Mouse (Mus musculus) kidney, adult 8-10 months (tissue): ENCODE data around the gene Irf2.

Experiments
- DNase-seq, 2 experiments: peaks; one replicate each; pipeline ENCODE4 v3.0.0; 2022

The Irf2 gene

DNA sequence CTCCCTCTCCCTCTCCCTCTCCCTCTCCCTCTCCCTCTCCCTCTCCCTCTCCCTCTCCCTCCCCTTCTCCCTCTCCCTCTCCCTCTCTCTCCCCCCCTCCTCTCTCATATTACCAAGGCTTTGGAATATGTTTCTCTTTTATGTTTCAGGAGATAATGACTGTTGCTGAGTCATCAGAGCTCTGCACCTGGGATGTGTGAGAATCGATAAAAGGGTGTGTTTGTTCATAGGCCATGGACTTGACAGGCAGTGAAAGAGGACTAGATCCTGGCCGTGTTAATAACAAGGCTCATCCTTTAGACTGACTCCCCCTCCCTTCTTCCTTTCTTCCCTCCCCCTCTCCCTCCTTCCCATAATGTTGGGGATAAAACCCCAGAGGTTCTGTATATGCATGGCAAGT, 19.1 kb downstream of the Irf2 start:
- no peak for DNase-seq

DNA sequence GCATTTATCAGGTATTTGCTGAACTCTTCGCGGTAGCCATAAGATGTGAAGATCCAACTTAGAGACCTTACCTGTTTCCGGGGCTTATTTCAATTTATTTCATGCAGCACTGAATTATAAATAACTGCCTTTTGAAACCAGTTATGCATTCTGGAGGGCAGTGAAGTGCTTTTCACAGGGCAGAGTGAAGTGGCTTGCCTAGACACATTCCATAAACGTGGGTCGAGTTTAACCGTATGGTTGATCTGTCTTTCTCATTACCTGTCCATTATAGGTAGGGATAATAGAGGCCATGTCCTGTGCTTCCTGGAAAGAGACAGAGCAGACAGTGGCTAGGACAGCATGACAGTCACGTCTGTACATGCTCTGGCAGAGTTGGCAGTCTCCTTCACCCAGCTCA, 20.0 kb downstream of the Irf2 start:
- DNase-seq: no peak

DNA sequence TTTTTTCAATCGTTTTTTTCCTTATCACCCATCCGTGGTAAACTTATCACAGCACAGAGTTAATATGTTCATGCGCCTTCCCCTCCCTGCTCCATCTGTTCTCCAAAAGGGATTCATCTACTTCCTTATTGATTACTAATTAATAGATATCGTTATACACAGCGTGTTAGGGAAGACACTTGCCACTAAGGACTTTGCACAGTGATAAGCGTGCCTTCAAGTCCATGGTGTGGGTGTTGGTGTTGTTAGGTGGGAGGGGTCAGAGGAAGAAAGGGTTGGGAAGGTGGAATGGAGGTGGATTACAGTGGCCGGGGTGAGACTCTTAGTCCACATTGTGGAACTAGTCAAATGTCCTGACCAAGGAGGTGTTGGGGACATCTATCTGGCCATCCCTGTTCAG, 21.2 kb downstream of the Irf2 start:
- DNase-seq: no peak

DNA sequence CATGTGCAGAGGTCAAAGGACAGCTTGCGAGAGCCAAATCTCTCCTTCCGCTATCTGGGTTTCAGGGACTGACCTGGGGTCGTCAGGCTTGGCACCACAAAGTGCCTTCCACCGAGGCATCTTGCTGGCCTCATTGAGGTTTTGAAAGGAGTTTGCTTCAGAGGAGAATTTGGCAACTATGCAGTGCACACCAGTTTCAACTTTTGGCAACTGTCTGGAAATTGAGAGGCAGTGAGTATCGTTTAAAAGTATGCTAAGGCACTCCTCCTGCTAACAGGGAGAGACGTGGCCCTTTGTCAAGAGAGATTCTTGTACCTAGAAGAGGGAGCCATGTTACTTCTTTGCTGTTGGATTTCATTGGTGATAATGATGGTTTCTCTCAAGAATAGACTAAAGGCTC, 21.9 kb downstream of the Irf2 start:
- DNase-seq: no peak

DNA sequence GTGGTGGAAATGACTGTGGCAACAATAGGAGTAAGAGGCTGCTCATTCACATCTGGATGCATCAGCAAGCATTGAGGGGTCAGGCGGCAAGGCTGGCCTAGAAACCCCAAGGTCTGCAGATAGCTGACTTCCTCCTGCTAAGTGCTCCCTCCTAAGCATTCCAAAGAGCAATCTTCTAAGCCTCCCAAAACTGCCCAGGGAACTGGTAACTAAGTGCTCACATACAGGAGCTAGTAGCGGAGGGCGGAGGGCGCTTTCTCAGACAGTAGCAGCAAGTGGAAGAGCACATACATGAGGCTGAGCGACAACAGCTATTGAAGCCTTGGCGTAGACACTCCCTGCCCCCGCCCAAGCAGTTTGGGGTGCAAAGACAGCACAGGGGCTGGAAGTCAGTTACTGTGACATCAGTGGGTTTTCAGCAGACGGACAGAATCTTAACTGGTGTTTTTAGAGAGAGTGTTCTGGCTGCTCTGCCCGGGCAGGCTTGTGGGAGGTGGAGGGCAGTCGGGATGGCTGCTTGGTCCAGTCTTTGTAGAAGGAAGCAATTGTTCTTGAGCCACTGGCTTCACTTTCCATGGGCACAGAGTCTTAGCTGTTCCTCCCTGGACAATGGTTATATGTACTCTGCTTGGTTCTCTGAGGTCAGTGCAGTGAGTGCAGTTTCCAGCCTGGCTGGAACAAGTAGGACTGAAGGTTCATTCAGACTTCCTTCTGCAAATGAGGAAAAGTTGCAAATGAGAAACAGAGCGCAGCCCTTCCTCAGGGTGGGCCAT, 30.1 kb downstream of the Irf2 start:
- DNase-seq: no peak

DNA sequence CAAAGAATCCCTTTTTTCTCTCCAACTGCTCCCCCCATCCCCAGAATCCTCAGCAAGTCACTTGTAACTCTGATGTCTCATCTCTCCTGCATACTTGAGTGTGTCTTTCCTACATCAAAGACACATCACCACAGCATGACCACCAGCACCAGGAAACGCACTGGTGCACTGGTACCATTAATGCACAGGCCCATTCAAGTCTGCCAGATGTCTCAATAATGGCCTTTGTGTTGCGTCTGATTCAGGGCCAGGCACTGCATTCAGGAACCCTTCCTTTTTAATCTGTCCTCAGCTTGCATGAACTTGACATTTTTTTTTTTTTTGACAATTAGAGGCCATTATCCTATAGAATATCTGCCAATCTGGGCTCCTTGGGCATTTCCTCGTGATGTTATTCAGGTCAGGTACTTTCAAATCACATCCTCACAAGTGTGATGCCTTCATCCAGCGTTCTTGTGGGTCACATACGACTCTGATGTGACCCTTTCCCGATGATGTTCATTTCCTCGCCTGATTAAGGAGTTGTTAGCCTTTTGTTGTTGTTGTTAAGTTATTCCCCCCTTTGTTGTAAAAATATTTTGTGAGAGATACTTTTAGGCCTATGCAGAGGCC, 31.5 kb downstream of the Irf2 start:
- DNase-seq: no peak

DNA sequence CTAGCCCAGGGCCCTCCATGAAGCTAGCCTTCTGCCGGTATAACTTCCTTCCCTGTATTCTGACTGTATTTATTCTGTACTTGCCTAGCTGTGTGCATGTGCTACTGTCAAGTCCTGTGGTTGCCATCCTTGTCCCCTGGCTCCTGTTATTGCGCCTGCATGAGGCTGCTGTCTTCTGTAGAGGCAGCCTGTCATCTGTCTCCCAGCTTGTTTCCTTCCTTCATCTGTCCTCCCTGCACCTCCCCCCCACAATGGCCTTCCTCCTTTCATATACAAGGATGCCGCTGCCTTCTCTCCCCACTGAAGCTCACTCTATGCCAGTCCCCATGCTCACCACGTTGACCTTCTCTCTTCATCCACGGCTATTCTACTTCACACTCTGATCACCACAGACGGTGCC, 33.3 kb downstream of the Irf2 start:
- no peak for DNase-seq

DNA sequence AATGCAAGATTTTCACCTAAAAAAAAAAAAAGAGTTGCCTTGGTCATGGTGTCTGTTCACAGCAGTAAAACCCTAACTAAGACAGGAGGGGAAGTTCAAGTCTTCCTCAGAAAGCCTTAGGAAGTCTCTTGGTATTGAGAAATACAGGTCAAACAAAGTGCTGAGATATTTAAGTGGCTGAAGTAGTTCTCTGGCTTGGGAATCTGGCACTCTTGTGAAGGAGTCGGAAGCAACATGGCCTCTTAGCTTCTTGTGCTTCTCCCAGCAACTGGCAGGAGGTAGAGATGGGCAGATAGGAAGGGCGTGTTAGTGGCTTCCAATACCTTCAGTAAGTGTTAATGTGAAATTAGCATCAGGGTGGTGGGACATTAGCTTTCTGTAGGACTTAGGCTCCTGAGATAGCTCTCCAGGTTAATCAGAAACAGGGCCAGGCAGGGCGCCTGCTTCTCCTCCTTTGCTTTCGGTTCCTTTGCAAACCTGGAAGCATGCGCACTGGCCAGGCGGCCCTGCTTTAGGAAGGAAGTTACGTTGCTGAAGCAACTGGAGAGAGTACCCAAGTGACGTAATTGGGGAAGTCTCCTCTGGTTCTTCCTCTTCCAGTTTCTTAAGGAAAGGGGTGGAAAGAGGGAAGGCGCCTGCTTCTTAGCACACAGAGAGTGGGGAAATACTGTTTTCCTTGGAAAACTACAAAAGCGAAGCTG, 38.4 kb downstream of the Irf2 start:
- DNase-seq: peak; percentile 58 to 60

DNA sequence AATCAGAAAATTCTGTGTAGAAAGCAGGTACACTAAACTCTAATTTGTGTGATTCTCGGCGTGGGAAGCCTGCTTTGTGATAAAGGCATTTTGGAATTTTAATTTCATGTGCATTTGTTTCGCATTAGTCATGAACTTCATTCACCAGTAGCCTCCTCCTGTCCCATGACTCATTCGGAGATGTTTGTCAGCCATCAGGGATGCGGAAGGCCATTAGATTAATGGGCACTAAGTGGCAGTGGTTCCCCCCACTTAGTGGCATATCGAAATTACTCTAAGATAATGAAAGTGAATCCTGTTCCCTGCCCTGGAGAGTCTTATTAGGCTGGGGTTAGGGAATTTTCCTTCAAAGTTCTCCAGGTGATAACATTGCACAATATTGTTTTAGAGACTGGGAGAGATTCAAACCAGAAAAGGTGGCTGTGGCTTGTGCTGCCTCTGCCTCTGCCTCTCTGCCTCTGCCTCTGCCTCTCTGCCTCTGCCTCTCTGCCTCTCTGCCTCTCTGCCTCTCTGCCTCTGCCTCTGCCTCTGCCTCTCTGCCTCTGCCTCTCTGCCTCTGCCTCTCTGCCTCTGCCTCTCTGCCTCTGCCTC, 41.6 kb downstream of the Irf2 start:
- DNase-seq: no peak

DNA sequence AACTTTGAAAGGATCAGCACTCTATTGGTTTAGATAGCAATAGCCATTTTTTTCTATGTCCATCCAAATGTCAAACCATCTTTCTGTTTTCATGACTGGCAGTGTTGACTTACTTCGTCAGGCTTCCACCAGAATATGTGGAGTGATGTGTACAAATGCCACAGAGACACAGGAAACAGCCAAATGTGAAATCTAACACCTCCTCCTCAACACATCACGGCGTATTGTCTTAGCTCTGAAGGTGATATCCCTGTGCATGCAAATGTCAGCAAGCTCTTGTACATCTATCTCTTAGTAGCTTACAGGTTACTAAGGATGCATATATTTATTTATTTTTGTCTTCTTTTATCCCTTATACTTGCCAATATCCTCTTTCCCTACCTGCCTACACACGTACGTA, 42.7 kb downstream of the Irf2 start:
- DNase-seq: no peak

DNA sequence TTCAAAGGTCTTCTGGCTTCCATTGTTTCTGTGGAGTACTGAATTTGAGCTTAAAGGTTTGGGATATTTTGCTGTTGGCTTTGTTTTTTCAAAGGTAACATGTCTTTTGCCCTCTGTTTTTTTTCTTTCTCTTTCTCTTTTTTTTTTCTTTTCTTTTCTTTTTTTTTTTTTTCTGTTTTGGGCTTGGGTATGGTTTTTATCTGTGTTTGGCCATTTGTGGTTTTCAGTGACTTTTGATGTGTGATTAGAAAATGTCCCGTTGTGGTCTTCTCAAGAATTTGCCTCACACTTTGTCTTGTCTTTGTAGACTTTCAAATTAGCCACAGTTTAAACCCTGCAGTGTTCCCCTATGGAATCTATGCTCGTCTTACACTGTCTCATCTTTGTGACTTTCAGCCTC, 45.5 kb downstream of the Irf2 start:
- no peak for DNase-seq

DNA sequence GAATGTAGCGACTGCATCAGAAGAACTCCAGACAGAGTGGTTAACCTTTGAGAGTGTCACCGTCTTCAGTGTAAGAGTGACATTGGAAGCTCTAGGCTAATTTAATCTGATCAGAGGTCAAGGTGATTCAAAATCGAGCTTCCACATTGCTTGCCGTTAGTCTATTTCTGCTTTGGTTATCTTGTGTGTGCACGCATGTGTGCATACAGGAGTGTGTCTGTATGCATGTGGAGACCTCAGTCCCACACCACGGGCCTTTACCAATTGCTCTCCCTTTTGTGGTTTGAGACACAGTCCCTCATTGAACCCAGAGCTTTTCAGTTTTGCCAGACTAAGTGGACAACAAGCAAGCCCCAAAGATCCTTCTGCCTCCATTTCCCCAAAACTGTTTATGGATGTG, 46.4 kb downstream of the Irf2 start:
- no peak for DNase-seq

DNA sequence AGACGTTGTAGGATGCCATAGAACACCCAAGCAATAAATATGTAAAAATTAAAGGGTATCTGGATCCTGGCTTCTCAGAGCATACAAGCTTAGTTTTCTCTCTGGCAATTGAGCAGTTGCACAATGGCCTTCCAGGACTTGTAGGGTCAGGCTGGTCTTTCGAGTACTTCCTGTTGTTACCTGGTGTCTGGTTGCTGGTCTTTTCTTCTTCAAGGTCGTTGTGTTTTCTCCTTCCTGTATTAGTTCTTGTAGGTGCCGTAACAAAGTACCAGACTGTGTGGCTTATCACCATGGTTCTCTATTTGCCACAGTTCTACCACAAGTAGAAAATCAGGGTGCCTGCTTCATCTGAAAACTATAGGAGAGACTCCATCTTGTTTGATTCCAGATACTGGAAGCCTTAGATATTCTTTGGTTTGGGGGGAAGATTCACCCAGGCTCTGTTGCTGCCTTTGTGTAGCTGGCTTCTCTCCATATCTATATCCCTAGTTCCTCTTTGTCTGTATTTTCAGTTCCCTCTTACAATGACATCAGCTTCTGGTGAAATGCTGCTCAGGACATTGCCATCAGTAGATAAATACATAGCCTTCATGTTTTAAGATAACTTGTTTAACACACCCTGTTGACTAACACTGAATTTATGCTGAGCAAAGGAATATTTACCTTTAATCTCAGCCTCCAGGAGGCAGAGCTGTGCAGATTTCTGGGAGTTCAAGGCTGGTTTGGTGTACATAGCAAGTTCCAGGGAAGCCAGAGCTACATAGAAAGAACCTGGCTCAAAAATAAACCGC, 49.8 kb downstream of the Irf2 start:
- DNase-seq: no peak

DNA sequence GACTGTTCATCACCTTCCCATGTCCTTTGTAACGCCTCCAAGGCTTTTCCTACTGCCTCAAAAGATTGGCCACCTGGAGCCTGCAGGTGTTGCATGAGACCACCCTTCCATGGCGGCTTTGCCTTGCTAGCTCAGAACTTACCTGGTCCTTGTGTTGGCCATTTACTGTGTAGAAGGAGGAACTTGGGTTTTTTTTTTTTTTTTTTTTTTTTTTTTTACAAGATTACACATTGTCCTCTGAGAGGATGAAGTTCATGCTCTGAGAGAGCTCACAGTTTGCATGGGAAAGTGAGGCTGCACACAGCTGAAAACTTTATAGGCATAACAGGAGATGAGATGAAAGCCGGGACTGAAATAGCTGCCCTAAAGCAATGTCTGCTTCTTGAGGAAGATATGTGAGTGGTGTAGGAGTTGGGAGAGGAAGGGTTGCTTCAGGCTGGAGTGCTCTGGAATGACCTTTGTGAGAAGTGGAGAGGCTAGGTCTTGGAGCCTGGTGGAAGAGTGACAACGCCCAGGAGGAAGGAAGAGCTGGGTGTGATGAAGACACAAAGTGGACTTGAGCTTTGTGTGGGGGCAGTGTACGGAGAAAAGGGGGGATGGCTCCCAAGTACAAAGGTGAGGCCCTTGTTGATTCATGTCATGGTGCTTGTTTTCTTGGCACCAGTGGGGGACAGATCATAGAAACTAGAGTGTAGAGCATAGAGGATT, 52.3 kb downstream of the Irf2 start:
- no peak for DNase-seq

DNA sequence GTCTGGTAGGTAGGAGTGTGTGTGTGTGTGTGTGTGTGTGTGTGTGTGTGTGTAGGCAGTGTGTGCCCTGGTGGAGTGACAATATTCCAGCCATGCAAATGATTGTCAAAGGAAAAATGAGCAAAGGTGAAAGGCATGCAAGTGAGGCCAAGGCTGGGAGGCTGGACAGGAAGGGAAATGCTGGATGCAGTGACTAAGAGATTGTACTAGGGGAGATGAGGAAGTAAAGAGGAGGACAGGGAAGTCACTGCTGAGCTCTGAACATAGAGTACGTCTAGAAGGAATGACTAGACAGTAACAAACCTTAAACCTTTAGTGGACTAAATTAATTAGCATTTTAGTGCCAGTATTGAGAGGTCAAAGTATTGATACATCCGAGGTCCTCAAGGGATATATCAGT, 53.1 kb downstream of the Irf2 start:
- DNase-seq: no peak

DNA sequence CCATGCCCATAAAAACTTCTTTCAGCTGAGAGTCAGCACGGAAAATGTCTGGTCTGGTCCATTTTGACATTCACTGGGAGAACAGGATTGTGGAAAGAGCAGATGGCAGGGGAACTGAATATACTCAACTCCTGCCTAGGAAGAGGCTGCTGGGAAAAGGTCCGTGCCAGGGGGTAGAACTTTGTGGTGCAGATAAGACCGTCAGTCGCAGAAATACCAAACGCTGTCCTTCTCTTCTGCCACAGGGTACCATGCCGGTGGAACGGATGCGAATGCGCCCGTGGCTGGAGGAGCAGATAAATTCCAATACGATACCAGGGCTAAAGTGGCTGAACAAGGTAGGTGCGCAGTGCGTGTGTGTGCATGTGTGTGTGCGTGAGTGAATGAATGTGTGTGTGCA, 53.7 kb downstream of the Irf2 start:
- no peak for DNase-seq

DNA sequence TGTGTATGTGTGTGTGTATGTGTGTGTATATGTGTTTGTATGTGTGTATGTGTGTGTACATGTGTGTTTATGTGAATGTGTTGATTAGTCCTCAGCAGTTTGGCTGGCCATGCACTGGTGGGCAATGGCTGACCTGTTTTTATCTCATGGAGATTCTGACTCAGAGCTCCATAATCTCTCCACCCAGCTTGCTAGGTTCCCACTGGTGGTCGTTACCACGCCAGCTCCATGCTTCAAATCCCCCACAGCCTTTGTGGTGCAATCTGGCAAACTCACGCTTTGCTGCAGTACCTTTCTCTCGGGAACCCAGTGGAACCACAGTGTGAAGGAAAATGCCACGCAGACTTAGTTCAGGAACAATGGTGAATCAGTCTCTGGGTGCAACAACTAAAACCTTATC, 54.8 kb downstream of the Irf2 start:
- no peak for DNase-seq

DNA sequence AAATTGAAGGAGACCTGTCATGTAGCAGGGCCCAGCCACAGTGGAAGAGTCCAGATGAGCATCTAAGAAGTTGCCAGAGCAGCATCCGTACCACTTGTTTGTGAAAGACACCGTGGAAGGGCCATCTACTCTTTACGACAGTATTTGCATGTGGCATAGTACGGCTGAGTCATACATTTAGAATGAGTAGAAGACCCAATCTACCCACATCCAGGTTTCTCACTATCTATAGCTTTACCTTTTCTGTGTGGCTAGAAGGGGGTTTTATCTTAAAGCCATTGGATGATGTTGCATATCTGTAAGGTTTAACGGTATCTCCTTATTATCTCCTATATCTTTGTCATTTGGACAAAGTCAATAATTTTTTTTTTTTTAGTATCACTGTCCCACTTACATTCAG, 59.7 kb downstream of the Irf2 start:
- no peak for DNase-seq

DNA sequence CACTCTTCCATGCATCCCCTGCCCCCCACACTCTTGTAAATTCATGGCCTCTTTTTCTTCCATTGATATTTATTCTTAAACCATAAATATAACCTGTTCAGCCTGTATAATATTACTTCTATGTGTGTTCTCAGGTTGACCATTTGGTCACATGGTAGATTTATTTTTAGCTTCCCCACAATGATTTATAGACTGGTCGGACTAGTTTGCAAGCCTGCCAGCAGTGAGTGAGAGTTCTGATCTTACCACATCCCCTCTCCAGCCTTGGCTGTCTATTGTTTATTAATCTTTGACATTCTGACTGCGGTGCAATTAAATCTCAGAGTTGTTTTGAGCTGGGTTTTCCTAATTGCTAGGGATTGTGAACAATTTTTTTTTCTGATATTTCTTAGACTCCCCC, 60.2 kb downstream of the Irf2 start:
- peak; percentile 60 to 86 for DNase-seq

DNA sequence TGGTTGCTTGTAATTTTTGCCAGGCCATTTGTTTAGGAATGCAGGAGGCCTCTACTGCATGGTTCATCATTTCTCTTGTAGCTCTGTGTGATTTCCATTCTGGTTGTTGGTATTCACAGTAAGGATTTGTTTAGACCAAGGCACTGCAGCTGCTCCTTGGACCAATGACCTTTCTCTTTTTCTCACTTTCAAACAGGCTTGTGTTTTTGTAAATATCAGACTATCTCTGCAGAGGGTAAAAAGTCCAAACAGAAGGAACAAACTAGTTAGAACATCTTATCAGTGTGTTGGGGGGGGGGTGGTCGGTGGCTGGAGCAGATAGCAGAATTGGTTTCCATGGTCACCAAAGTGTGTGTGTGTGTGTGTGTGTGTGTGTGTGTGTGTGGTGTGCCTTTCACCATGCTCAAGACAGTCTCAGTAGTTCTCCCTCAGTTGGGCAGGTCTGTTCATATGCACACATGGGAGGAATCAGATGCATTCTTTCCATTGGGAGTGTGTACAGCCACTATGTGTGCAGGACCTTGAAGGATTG, 61.7 kb downstream of the Irf2 start:
- DNase-seq: no peak

DNA sequence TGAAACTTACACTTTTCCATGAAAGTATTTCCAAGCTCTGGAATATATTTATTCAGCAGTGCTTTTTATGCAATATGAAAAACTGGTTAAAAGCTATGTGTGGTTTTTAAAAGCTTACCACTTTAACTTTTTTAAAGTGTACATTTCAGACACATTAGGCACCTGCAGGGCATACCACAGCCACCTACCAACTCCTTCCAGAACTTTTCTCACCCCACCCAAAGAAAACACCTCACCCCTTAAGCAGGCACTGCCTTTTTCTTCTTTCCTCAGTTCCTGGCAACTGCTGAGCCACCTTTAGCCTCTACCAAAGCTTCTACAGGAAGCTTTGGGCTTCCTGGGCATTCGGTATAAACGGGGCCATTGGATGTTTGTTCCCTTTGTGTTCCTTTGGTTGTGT, 62.5 kb downstream of the Irf2 start:
- DNase-seq: no peak

DNA sequence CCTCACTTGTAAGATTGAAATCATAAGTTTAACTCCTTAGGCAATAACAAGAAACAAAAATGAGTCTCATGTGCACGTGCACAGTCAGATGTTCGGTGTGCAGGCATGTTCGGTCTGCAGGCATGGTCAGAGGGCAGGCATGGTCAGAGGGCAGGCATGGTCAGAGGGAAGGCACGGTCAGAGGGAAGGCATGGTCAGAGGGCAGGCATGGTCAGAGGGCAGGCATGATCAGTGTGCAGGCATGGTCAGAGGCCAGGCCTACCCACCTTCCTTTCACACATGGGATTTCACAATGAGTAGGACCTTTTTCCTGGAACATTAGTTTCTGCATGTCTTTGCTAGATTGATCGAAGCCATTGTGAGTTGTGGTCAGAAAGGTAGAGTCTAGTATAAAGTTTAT, 65.2 kb downstream of the Irf2 start:
- DNase-seq: no peak
